Mouse (Mus musculus): ENCODE data around the gene Gmpr2.

DNA sequence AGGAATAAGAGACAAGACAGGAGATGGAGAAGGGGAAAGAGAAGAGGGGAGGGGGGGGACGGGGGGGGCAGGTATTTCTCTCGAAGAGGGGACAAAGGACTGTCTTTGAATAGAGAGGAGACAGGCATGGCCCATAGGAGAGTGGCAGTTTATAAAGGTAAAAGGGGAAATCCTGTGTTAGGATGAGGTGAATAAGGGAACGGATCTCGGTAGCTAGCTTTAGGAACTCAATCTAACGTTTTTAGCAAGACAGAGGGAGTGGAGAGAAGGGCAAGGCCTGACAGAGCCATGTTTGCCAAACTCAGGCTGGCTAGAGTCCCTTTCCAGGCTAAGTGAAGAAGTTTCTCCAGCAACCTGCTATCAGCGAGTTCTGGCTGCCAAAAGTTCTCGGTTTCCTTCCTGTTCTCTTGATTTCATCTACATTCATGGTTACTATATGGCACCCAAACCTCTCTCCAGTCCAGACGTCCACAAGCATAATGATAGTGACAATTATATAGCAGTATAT, 50.8 kb downstream of the Gmpr2 start:
- TF ChIP-seq POLR2A (IDR thresholded peaks at IDR 0.05; ENCODE audit: control insufficient read depth, low read depth, low read length) (no peak), CTCF (IDR thresholded peaks at IDR 0.05; ENCODE audit: control insufficient read depth, insufficient read depth, insufficient replicate concordance, low read depth, low read length) (no peak)

Data from testis, adult 2 months (tissue).